Mouse (Mus musculus) thymus, adult 2 months (tissue): ENCODE results near the gene Tnfsf13b. TPM values are rescaled to one million over a fixed set of nuclear protein-coding genes. Genes with fewer than 3 reads are reported as not detected.

ENCODE experiments used
- DNase-seq: peaks from one replicate; pipeline ENCODE4 v3.0.0; 2021
- H3K27ac ChIP-seq: fragments of 200-500 bp; 2 replicates; pipeline ENCODE4 v1.5.1; 2012; ENCODE audit warnings: low read length, control low read depth; ENCODE audit not compliant: control insufficient read depth, insufficient read depth
- H3K27me3 ChIP-seq: fragments of 200-500 bp; 2 replicates; pipeline ENCODE4 v1.6.1; 2012; ENCODE audit warnings: mild to moderate bottlenecking, low read length, moderate library complexity, mixed read lengths; ENCODE audit not compliant: control insufficient read depth, insufficient read depth
- H3K36me3 ChIP-seq: fragments of 200-500 bp; 2 replicates; pipeline ENCODE4 v1.6.1; 2012; ENCODE audit warnings: mild to moderate bottlenecking, low read length, moderate library complexity; ENCODE audit not compliant: control insufficient read depth, insufficient read depth
- H3K4me1 ChIP-seq: fragments of 200-500 bp; replicated peaks from 2 replicates; pipeline ENCODE4 v1.6.1; 2012; ENCODE audit warnings: low read length; ENCODE audit not compliant: control insufficient read depth, insufficient read depth
- H3K4me3 ChIP-seq: fragments of 200-500 bp; 2 replicates; pipeline ENCODE4 v1.5.1; 2012; ENCODE audit warnings: mild to moderate bottlenecking, low read length, control low read depth, moderate library complexity; ENCODE audit not compliant: control insufficient read depth, insufficient read depth
- CTCF ChIP-seq: fragments of 200-500 bp; IDR thresholded peaks from 2 replicates; pipeline ENCODE4 v1.5.1; 2012; ENCODE audit warnings: mild to moderate bottlenecking, control low read depth, low read length, moderate library complexity, borderline replicate concordance; ENCODE audit not compliant: control insufficient read depth, poor library complexity, insufficient read depth; ENCODE audit errors: extremely low read depth
- POLR2A ChIP-seq: fragments of 200-500 bp; IDR thresholded peaks from 2 replicates; pipeline ENCODE4 v1.6.1; 2012; ENCODE audit warnings: mild to moderate bottlenecking, low read length, control low read depth, moderate library complexity; ENCODE audit not compliant: control insufficient read depth, poor library complexity, insufficient read depth; ENCODE audit errors: extremely low read depth
- WGBS: fragments of 180-500 bp; shearing (Covaris S2); methylation state at CpG from one replicate; pipeline ENCODE4 v1.1.7; 2018; 5-methylcytosine and 5-hydroxymethylcytosine counted together
- polyA plus RNA-seq: library from polyadenylated mRNA; depleted of rRNA; stranded (reverse); fragments of >200 nt; gene quantifications from 2 replicates; pipeline ENCODE4 v1.2.3, GENCODE M21; 2012

Tnfsf13b gene
- polyA plus RNA-seq, 1 experiment, result 1.7 TPM

DNA sequence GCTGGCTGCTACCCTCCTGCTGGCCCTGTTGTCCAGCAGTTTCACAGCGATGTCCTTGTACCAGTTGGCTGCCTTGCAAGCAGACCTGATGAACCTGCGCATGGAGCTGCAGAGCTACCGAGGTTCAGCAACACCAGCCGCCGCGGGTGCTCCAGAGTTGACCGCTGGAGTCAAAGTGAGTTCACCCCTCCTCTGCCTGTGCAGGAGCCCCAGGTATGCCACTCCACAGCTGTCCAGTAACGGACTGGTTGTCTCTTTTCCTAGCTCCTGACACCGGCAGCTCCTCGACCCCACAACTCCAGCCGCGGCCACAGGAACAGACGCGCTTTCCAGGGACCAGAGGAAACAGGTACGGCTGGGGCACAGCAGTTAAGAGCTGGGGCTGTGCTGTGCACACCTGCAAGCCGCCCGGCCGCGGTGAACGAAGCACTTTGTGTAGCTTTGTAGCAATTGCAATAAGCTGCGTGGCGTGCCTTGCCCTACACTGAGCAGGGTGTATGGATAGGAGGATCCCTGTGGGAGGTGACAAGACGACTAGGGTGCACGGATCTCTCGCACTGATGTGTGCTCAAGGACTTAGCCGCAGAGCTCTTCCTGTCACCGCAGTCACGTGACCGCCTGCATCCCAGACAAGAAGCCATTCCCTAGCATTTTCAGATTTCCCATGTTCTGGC, 856 bp downstream of the Tnfsf13b start:
- no peak overlapping the region for H3K27ac ChIP-seq
- 7% methylated on average over 29 of the region's 29 CpGs for WGBS
- no peaks in the 10 kb centered on the region for H3K36me3 ChIP-seq
- no peaks in the 10 kb centered on the region for H3K4me1 ChIP-seq
- TF ChIP-seq CTCF (no peak), POLR2A (no peak)
- no peak overlapping the region for H3K4me3 ChIP-seq
- no peaks in the 10 kb centered on the region; the same call in 1 of the 2 replicates for H3K27me3 ChIP-seq
- no peak for DNase-seq

DNA sequence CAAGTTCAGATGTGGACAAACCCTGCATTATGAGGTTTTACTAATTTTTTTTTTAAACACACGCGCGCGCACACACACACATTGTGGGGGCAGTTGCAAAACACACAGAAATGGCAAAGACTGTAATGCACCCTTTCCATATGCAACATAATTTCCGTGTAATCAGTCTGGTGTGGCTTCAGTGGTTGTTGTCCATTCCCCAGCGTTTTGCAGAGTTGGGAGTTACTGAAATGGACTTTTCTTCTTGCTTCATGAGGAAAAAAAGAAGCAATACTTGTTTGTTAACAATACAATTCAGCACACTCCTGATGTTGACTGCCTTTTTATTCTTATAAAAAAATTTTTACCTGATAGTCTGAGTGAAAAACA, 1.4 kb downstream of the Tnfsf13b start:
- no peaks in the 10 kb centered on the region for H3K4me1 ChIP-seq
- no peak overlapping the region for H3K4me3 ChIP-seq
- no peak for DNase-seq
- 49% methylated on average over 6 of the region's 6 CpGs for WGBS
- no peak for TF ChIP-seq POLR2A
- TF ChIP-seq CTCF, result no peak
- H3K36me3 ChIP-seq, result no peaks in the 10 kb centered on the region
- no peak overlapping the region for H3K27ac ChIP-seq
- no peaks in the 10 kb centered on the region; the same call in 1 of the 2 replicates for H3K27me3 ChIP-seq

DNA sequence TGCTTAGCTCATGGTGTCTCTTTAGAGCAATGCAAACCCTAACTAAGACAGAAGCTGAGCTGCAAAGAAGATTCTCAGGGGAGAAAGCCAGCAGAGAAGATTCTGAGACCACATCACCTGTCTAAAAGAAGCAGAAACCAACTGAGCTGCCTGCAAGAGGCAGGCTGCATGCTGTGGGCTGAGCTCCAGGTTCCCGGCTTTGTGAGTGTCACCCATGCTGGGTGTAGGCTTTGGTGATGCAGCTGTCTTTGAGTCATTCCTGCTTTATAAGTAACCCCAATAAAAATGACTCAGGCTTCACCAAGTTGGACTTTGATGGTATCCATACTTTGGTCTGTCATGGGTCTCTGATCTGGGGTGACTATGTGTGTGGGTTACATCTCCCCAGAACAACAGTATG, 10.0 kb downstream of the Tnfsf13b start:
- Histone ChIP-seq H3K27ac (no peak overlapping the region), H3K27me3 (no peaks in the 10 kb centered on the region), H3K36me3 (no peaks in the 10 kb centered on the region)

DNA sequence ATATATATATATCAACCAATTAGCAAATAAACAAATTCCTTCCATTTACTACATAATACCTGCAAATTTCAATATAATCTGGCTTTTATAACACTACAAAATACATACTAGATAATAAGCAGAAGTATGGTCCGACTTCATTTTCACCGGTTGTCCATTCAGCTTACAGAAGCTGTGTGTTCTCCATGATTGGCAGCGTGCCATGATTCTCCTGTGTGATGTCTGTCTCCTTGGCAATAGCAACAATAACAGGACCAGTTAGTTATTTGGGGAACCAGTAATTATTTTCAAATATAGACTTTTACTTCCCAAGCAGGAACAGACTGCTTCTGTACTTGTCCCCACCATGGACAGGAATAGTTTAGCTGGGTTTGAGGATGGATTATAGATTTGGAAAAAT, 11.0 kb downstream of the Tnfsf13b start:
- Histone ChIP-seq H3K4me1 (no peaks in the 10 kb centered on the region), H3K4me3 (no peak overlapping the region), H3K27me3 (no peaks in the 10 kb centered on the region), H3K36me3 (no peaks in the 10 kb centered on the region), H3K27ac (no peak overlapping the region)
- no peak for DNase-seq
- 89% methylated on average over 3 of the region's 3 CpGs for WGBS
- TF ChIP-seq CTCF, result no peak
- TF ChIP-seq POLR2A, result no peak

More for the DNA sequence above, 10.0 kb downstream of the Tnfsf13b start:
- no peaks in the 10 kb centered on the region for H3K4me1 ChIP-seq
- TF ChIP-seq CTCF, result no peak
- no peak for TF ChIP-seq POLR2A
- DNase-seq, result no peak
- H3K4me3 ChIP-seq, result no peak overlapping the region
- 97% methylated on average over 1 of the region's 1 CpGs for WGBS

DNA sequence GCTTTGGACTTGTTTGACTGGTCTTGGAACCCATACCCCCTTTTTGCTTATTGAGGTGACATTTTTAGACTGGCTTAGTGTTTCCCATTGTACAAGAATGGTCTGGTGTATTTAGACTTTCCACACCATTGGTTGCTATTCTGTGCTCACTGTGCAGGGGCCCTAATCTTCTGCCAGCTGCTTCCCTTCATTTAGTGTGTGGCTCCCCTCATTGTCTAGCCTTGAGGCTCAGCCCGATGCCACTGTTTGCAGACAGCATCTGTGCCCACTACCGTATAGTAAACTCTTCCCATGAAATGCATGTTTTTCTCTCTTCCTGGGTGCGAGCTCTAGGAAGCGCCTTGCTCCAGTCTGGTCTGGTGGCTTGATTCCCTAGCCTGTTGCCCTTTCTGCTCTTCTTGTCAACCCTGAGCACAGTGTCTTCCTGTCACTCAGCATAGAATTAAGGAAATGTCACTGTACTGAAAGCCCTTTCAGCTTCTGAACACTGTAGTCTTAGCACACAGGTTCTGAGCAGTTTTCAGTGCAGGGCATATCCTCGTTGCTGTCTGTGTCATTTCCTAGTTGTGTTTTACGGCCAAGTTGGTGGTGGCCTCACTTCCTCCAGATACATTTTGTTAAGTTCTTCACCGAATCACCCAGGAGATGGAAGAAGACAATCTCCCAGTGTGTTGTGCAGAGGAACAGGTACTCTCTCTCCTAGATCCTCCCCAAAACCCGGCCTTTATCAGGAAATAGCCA, 24.2 kb downstream of the Tnfsf13b start:
- Histone ChIP-seq H3K4me3 (no peak overlapping the region), H3K4me1 (no peaks in the 10 kb centered on the region), H3K27ac (no peak overlapping the region), H3K27me3 (no peaks in the 10 kb centered on the region), H3K36me3 (no peaks in the 10 kb centered on the region)
- WGBS, result 45% methylated on average over 8 of the region's 8 CpGs
- TF ChIP-seq POLR2A (no peak), CTCF (no peak)
- no peak for DNase-seq

DNA sequence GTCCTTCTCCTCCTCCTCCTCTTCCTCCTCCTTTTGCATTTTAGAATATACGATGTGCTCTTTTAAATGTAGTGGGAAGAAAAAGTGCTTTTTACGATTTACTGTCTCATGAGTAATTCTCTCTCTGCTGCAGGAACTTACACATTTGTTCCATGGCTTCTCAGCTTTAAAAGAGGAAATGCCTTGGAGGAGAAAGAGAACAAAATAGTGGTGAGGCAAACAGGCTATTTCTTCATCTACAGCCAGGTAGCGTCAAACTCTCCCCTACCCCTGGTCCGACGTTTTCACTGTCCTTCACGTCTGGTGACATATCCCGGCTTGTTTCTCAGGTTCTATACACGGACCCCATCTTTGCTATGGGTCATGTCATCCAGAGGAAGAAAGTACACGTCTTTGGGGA, 24.9 kb downstream of the Tnfsf13b start:
- H3K27ac ChIP-seq, result no peak overlapping the region
- WGBS, result 68% methylated on average over 9 of the region's 9 CpGs

DNA sequence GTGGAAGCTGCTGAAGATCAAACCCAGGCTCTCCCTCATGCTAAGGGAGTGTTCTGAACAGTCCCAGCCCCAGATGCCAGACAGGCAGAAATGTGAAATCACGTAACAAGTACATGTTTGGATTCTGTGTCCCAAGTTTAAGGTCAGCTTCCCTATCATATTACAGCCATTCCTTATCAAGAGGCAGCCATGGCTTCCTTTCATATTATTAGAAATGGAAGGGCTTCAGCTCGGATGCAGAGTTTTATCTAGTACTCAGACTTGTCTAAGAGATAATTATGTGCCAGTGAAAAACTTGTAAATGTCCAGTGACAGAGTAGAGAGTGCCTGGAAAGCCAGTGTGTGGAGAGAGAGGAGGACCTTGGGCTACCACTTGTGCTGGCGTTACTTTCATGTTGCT, 34.6 kb downstream of the Tnfsf13b start:
- no peak overlapping the region for H3K4me3 ChIP-seq
- DNase-seq, result no peak
- no peaks in the 10 kb centered on the region for H3K4me1 ChIP-seq
- H3K27ac ChIP-seq, result no peak overlapping the region
- H3K36me3 ChIP-seq, result no peaks in the 10 kb centered on the region
- no peaks in the 10 kb centered on the region for H3K27me3 ChIP-seq
- WGBS, result 73% methylated on average over 3 of the region's 3 CpGs
- TF ChIP-seq CTCF (no peak), POLR2A (no peak)

More for the DNA sequence above, 24.9 kb downstream of the Tnfsf13b start:
- H3K27me3 ChIP-seq, result no peaks in the 10 kb centered on the region
- H3K4me1 ChIP-seq, result no peaks in the 10 kb centered on the region
- no peaks in the 10 kb centered on the region for H3K36me3 ChIP-seq
- no peak overlapping the region for H3K4me3 ChIP-seq
- DNase-seq, result no peak
- TF ChIP-seq CTCF (no peak), POLR2A (no peak)
